Mouse (Mus musculus): ENCODE results near the gene Pbsn.
"Not testable (repeated sequence)": the region's sequence is repeated elsewhere in the genome, so short reads cannot be mapped to it uniquely, and the experiment has no call there.

Pbsn gene

GRCm38 (mm10) chrX:77853523-77853922 lies at the start of gene Pbsn:
TSS of gene Pbsn (minus strand) at chrX:77853623.
- DNase-seq (ENCODE audit: extremely low spot score) = no peak

- not testable (repeated sequence) for DNase-seq (ENCODE audit: extremely low spot score)
These were observed 26.6 kb upstream of the Pbsn start for GRCm38 (mm10) chrX:77880033-77880432.

GRCm38 (mm10) chrX:77864458-77864857 lies 11.0 kb upstream of the Pbsn start, which contains the start of gene Gm14744:
TSS of gene Gm14744 (plus strand) at chrX:77864758.
- not testable (repeated sequence) for DNase-seq (ENCODE audit: extremely low spot score)

- no peak for DNase-seq (ENCODE audit: extremely low spot score)
These were observed 41.4 kb downstream of the Pbsn start for GRCm38 (mm10) chrX:77812031-77812430.

GRCm38 (mm10) chrX:77810608-77811206 lies 42.7 kb downstream of the Pbsn start:
- DNase-seq (ENCODE audit: extremely low spot score) = peak; percentile 61

- DNase-seq (ENCODE audit: extremely low spot score) = peak; percentile 14
These were observed 44.8 kb downstream of the Pbsn start for GRCm38 (mm10) chrX:77808602-77809001.

GRCm38 (mm10) chrX:77802293-77802692 lies 51.1 kb downstream of the Pbsn start:
- DNase-seq (ENCODE audit: extremely low spot score) = no peak

- DNase-seq (ENCODE audit: extremely low spot score) = no peak
These were observed 51.9 kb downstream of the Pbsn start for GRCm38 (mm10) chrX:77801543-77801942.

- no peak for DNase-seq (ENCODE audit: extremely low spot score)
These were observed 53.9 kb downstream of the Pbsn start for GRCm38 (mm10) chrX:77799554-77799953.

- no peak for DNase-seq (ENCODE audit: extremely low spot score)
These were observed 55.6 kb downstream of the Pbsn start for GRCm38 (mm10) chrX:77797801-77798200.

GRCm38 (mm10) chrX:77796916-77797315 lies 56.5 kb downstream of the Pbsn start:
- DNase-seq (ENCODE audit: extremely low spot score) = no peak

GRCm38 (mm10) chrX:77796238-77796835 lies 57.1 kb downstream of the Pbsn start, which contains the start of gene Prkx:
TSS of gene Prkx (minus strand) at chrX:77796278.
- peak; percentile 38 for DNase-seq (ENCODE audit: extremely low spot score)

- DNase-seq (ENCODE audit: extremely low spot score) = peak; percentile 84
These were observed 57.6 kb downstream of the Pbsn start for GRCm38 (mm10) chrX:77795858-77796174.

GRCm38 (mm10) chrX:77794962-77795857 lies 58.2 kb downstream of the Pbsn start:
- DNase-seq (ENCODE audit: extremely low spot score) = peak; percentile 8

- no peak for DNase-seq (ENCODE audit: extremely low spot score)
These were observed 64.7 kb downstream of the Pbsn start for GRCm38 (mm10) chrX:77788675-77789074.
